Mouse (Mus musculus): ENCODE results near the gene 4930522H14Rik. TPM values are rescaled to one million over a fixed set of nuclear protein-coding genes. Genes with fewer than 3 reads are reported as not detected.

4930522H14Rik gene
- polyA plus RNA-seq, 1 experiment from 2014 or later = not detected

- no peak for ATAC-seq (replicated peaks)
Observed at GRCm38 (mm10) chr4:109472566-109472965, 58.5 kb downstream of the 4930522H14Rik start.

GRCm38 (mm10) chr4:109471606-109472005 lies 59.5 kb downstream of the 4930522H14Rik start:
- no peak overlapping the region for H3K27ac ChIP-seq
- no peak overlapping the region for H3K9ac ChIP-seq
- no peak overlapping the region for H3K4me2 ChIP-seq
- no peak overlapping the region for H3K4me3 ChIP-seq
- H3K4me1 ChIP-seq = peaks cover 28% of the 10 kb centered on the region
- ATAC-seq (replicated peaks) = no peak
- H3K27me3 ChIP-seq (replicated peaks) = no peaks in the 10 kb centered on the region
- no peaks in the 10 kb centered on the region for H3K36me3 ChIP-seq (replicated peaks)
- no peaks in the 10 kb centered on the region for H3K9me3 ChIP-seq

More at GRCm38 (mm10) chr4:109472566-109472965, 58.5 kb downstream of the 4930522H14Rik start:
- Histone ChIP-seq H3K4me1 (peaks cover 28% of the 10 kb centered on the region), H3K36me3 (replicated peaks) (no peaks in the 10 kb centered on the region), H3K27me3 (replicated peaks) (no peaks in the 10 kb centered on the region), H3K9me3 (no peaks in the 10 kb centered on the region), H3K27ac (no peak overlapping the region), H3K4me2 (no peak overlapping the region), H3K9ac (no peak overlapping the region), H3K4me3 (no peak overlapping the region)
- 86% methylated on average over 3 of the region's 3 CpGs for WGBS

- ATAC-seq (replicated peaks) = no peak
- Histone ChIP-seq H3K4me2 (no peak overlapping the region), H3K4me1 (peaks cover 11% of the 10 kb centered on the region), H3K9me3 (no peaks in the 10 kb centered on the region), H3K9ac (no peak overlapping the region), H3K27me3 (replicated peaks) (no peaks in the 10 kb centered on the region), H3K4me3 (no peak overlapping the region), H3K36me3 (replicated peaks) (no peaks in the 10 kb centered on the region), H3K27ac (no peak overlapping the region)
Observed at GRCm38 (mm10) chr4:109467687-109468086, 63.4 kb downstream of the 4930522H14Rik start.

GRCm38 (mm10) chr4:109463892-109464291 lies 67.2 kb downstream of the 4930522H14Rik start:
- Histone ChIP-seq H3K27ac (no peak overlapping the region), H3K4me1 (no peaks in the 10 kb centered on the region), H3K9ac (no peak overlapping the region), H3K27me3 (replicated peaks) (no peaks in the 10 kb centered on the region), H3K4me3 (no peak overlapping the region), H3K36me3 (replicated peaks) (no peaks in the 10 kb centered on the region), H3K9me3 (no peaks in the 10 kb centered on the region), H3K4me2 (no peak overlapping the region)
- no peak for ATAC-seq (replicated peaks)

GRCm38 (mm10) chr4:109460421-109461179 lies 70.5 kb downstream of the 4930522H14Rik start:
- H3K27ac ChIP-seq = no peak overlapping the region
- ATAC-seq (replicated peaks) = no peak
- H3K4me3 ChIP-seq = no peak overlapping the region
- H3K9me3 ChIP-seq = no peaks in the 10 kb centered on the region
- no peaks in the 10 kb centered on the region for H3K36me3 ChIP-seq (replicated peaks)
- no peak overlapping the region for H3K9ac ChIP-seq
- H3K4me2 ChIP-seq = no peak overlapping the region
- 74% methylated on average over 3 of the region's 3 CpGs for WGBS
- H3K4me1 ChIP-seq = no peaks in the 10 kb centered on the region
- no peaks in the 10 kb centered on the region for H3K27me3 ChIP-seq (replicated peaks)

GRCm38 (mm10) chr4:109456821-109457220 lies 74.3 kb downstream of the 4930522H14Rik start:
- Histone ChIP-seq H3K9ac (no peak overlapping the region), H3K4me3 (no peak overlapping the region), H3K4me2 (no peak overlapping the region), H3K9me3 (no peaks in the 10 kb centered on the region), H3K4me1 (no peaks in the 10 kb centered on the region), H3K27me3 (replicated peaks) (no peaks in the 10 kb centered on the region), H3K36me3 (replicated peaks) (peaks cover 4% of the 10 kb centered on the region; the same call in 1 of the 2 replicates), H3K27ac (no peak overlapping the region)
- no peak for ATAC-seq (replicated peaks)
- 93% methylated on average over 6 of the region's 6 CpGs for WGBS

Other genes starting within 250 kb of the 4930522H14Rik start
- 2.0 and 2.4 TPM in 2 replicates for gene Ttc39a, start 124.7 kb downstream of the 4930522H14Rik start, polyA plus RNA-seq (2015; fragmentation: Nextera tagmentation; extraction: Ambion mirVana)
- gene Rnf11, start 46.6 kb downstream of the 4930522H14Rik start, polyA plus RNA-seq (2015; fragmentation: Nextera tagmentation; extraction: Ambion mirVana) = 61.2 and 63.9 TPM in 2 replicates
- gene Cdkn2c, start 135.9 kb upstream of the 4930522H14Rik start, polyA plus RNA-seq (2015; fragmentation: Nextera tagmentation; extraction: Ambion mirVana) = 2.5 and 2.6 TPM in 2 replicates
- 31.5 TPM in 2 replicates for gene Faf1, start 145.3 kb upstream of the 4930522H14Rik start, polyA plus RNA-seq (2015; fragmentation: Nextera tagmentation; extraction: Ambion mirVana)

Data from midbrain, embryonic 15.5 days (tissue).